In genomic region chr10:93730514-93730913, GRCm38 (mm10) we compare ENCODE assay signal across 15 mouse cellular contexts.
DNase-seq lines count a peak whose midpoint lies in the region; ATAC-seq and TF ChIP-seq lines count a peak whose summit lies in the region.
"Had no signal": no experiment of that assay in that cellular context is flagged by ENCODE, and none has a peak within 500 bp of the region (broad histone marks: within the 10 kb centered on the region; RNA-seq: fewer than 3 reads in every experiment).

No protein-coding gene starts in this region.

- H3K27ac ChIP-seq in forebrain, postnatal 0 days (ENCODE audit: low read depth, low read length), result no peak overlapping the region
- no peak overlapping the region for H3K27ac ChIP-seq in forebrain, embryonic 12.5 days
- H3K27ac ChIP-seq in liver, embryonic 16.5 days (ENCODE audit: low read length), result peak overlapping the region; percentile 57
- H3K27ac ChIP-seq: embryonic facial prominence, embryonic 13.5 days; hindbrain, embryonic 13.5 days; intestine, embryonic 15.5 days had no signal

- no peak overlapping the region for H3K4me3 ChIP-seq in forebrain, postnatal 0 days (ENCODE audit: low read depth, low read length)
- H3K4me3 ChIP-seq in forebrain, embryonic 12.5 days (replicated peaks), result no peak overlapping the region
- peak overlapping the region; percentile 11 for H3K4me3 ChIP-seq in megakaryocyte, embryonic 14.5 days (replicated peaks)
- H3K4me3 ChIP-seq in liver, embryonic 16.5 days (ENCODE audit: low read depth, low read length), result no peak overlapping the region
- H3K4me3 ChIP-seq: embryonic facial prominence, embryonic 13.5 days; hindbrain, embryonic 13.5 days; intestine, embryonic 15.5 days had no signal

- no peaks in the 10 kb centered on the region for H3K4me1 ChIP-seq in forebrain, postnatal 0 days (ENCODE audit: insufficient read depth)
- no peaks in the 10 kb centered on the region for H3K4me1 ChIP-seq in forebrain, embryonic 12.5 days
- peaks cover 10% of the 10 kb centered on the region; the same call in 1 of the 2 replicates for H3K4me1 ChIP-seq in megakaryocyte, embryonic 14.5 days
- H3K4me1 ChIP-seq in liver, embryonic 16.5 days (ENCODE audit: control insufficient read depth, low read depth, low read length), result peaks cover 14% of the 10 kb centered on the region
- H3K4me1 ChIP-seq: embryonic facial prominence, embryonic 13.5 days; hindbrain, embryonic 13.5 days; intestine, embryonic 15.5 days had no signal

- peak; percentile 64 for ATAC-seq in forebrain, postnatal 0 days
- ATAC-seq in forebrain, embryonic 12.5 days (ENCODE audit: low FRiP score), result no peak
- no peak for ATAC-seq in megakaryocyte, adult 5-6 weeks (ENCODE audit: poor library complexity, severe bottlenecking)
- no peak for ATAC-seq in liver, embryonic 16.5 days (ENCODE audit: low read depth)
- no peak for ATAC-seq in erythroid progenitor cell, adult 5-6 weeks (replicated peaks; ENCODE audit: low FRiP score, poor library complexity, severe bottlenecking)
- ATAC-seq: intestine, embryonic 15.5 days; lung, postnatal 0 days had no signal

- no peak for TF ChIP-seq CTCF in forebrain, postnatal 0 days (IDR thresholded peaks at IDR 0.05; ENCODE audit: low read depth)

- H3K27me3 ChIP-seq in forebrain, postnatal 0 days (ENCODE audit: insufficient read depth, low read length), result no peaks in the 10 kb centered on the region
- H3K27me3 ChIP-seq in forebrain, embryonic 12.5 days, result no peaks in the 10 kb centered on the region
- no peaks in the 10 kb centered on the region for H3K27me3 ChIP-seq in megakaryocyte, embryonic 14.5 days (replicated peaks)
- no peaks in the 10 kb centered on the region for H3K27me3 ChIP-seq in liver, embryonic 16.5 days (ENCODE audit: control insufficient read depth, insufficient read depth, low read depth, low read length)
- H3K27me3 ChIP-seq: CH12.LX; embryonic facial prominence, embryonic 13.5 days; hindbrain, embryonic 13.5 days; intestine, embryonic 15.5 days had no signal

- H3K9me3 ChIP-seq in forebrain, postnatal 0 days (ENCODE audit: low read length), result no peaks in the 10 kb centered on the region
- no peaks in the 10 kb centered on the region for H3K9me3 ChIP-seq in forebrain, embryonic 12.5 days
- H3K9me3 ChIP-seq in megakaryocyte, embryonic 14.5 days, result peaks cover 6% of the 10 kb centered on the region; the same call in 1 of the 2 replicates
- no peaks in the 10 kb centered on the region for H3K9me3 ChIP-seq in liver, embryonic 16.5 days (replicated peaks; ENCODE audit: control insufficient read depth, low read length)
- H3K9me3 ChIP-seq: embryonic facial prominence, embryonic 13.5 days; hindbrain, embryonic 13.5 days; intestine, embryonic 15.5 days had no signal

- peak; percentile 65 for DNase-seq in forebrain, postnatal 0 days
- peak; percentile 81 for DNase-seq in cerebellum, adult 9-11 months
- no peak for DNase-seq in right cerebral cortex, postnatal 14 days
- DNase-seq: adrenal gland, adult 2 months; right cerebral cortex, adult 18-20 months had no signal

- no peak overlapping the region for H3K9ac ChIP-seq in forebrain, postnatal 0 days
- no peak overlapping the region for H3K9ac ChIP-seq in forebrain, embryonic 12.5 days
- H3K9ac ChIP-seq in liver, embryonic 16.5 days (ENCODE audit: low read depth, low read length), result no peak overlapping the region
- H3K9ac ChIP-seq: embryonic facial prominence, embryonic 13.5 days; hindbrain, embryonic 13.5 days; intestine, embryonic 15.5 days had no signal

- H3K4me2 ChIP-seq in forebrain, postnatal 0 days (ENCODE audit: low read depth), result no peak overlapping the region
- H3K4me2 ChIP-seq in forebrain, embryonic 12.5 days, result no peak overlapping the region
- no peak overlapping the region for H3K4me2 ChIP-seq in liver, embryonic 16.5 days (ENCODE audit: low read depth, low read length)
- H3K4me2 ChIP-seq: embryonic facial prominence, embryonic 13.5 days; hindbrain, embryonic 13.5 days; intestine, embryonic 15.5 days had no signal

- WGBS in forebrain, postnatal 0 days, result 59% methylated on average over 6 of the region's 6 CpGs
- 90% methylated on average over 6 of the region's 6 CpGs for WGBS in forebrain, embryonic 12.5 days
- 55% methylated on average over 6 of the region's 6 CpGs for whole genome bisulfite sequencing in liver, embryonic 16.5 days (ENCODE audit: insufficient replicate concordance)

- H3K36me3 ChIP-seq in forebrain, postnatal 0 days (ENCODE audit: insufficient read depth), result no peaks in the 10 kb centered on the region
- peaks cover 8% of the 10 kb centered on the region for H3K36me3 ChIP-seq in forebrain, embryonic 12.5 days (replicated peaks)
- peaks cover 2% of the 10 kb centered on the region for H3K36me3 ChIP-seq in megakaryocyte, embryonic 14.5 days (replicated peaks; ENCODE audit: low read length)
- H3K36me3 ChIP-seq in liver, embryonic 16.5 days (ENCODE audit: control insufficient read depth, insufficient read depth), result no peaks in the 10 kb centered on the region
- H3K36me3 ChIP-seq: embryonic facial prominence, embryonic 13.5 days; intestine, embryonic 15.5 days had no signal
